Mouse (Mus musculus) liver, adult 2 months (tissue): ENCODE data around the gene Nrxn2. TPM values are rescaled to one million over a fixed set of nuclear protein-coding genes. Genes with fewer than 3 reads are reported as not detected.

Experiments
- DNase-seq: peaks from one replicate; pipeline ENCODE4 v3.0.0-alpha.2; 2011; ENCODE audit warnings: low read depth, low spot score; ENCODE audit errors: extremely low read depth
- H3K27ac ChIP-seq: fragments of 200-500 bp; replicated peaks from 2 replicates; pipeline ENCODE4 v1.5.1; 2012; ENCODE audit warnings: low read depth, mild to moderate bottlenecking, control low read depth, inconsistent platforms, low read length; ENCODE audit not compliant: insufficient read depth
- H3K27me3 ChIP-seq: fragments of 200-500 bp; 2 replicates; pipeline ENCODE4 v1.6.1; 2012; ENCODE audit warnings: mild to moderate bottlenecking, moderate library complexity, low read length, inconsistent platforms; ENCODE audit not compliant: control insufficient read depth, insufficient read depth
- H3K36me3 ChIP-seq: fragments of 200-500 bp; 2 replicates; pipeline ENCODE4 v1.6.1; 2012; ENCODE audit warnings: low read length, inconsistent platforms; ENCODE audit not compliant: control insufficient read depth, insufficient read depth
- H3K4me1 ChIP-seq: fragments of 200-500 bp; 2 replicates; pipeline ENCODE4 v1.6.1; 2011; ENCODE audit warnings: low read length; ENCODE audit not compliant: control insufficient read depth, insufficient read depth
- H3K4me3 ChIP-seq: fragments of 200-500 bp; 2 replicates; pipeline ENCODE4 v1.5.1; 2011; ENCODE audit warnings: low read depth, mild to moderate bottlenecking, control low read depth, low read length, moderate library complexity; ENCODE audit not compliant: insufficient read depth
- H3K79me2 ChIP-seq: fragments of 200-500 bp; 2 replicates; pipeline ENCODE4 v1.6.1; 2012; ENCODE audit warnings: inconsistent platforms, mild to moderate bottlenecking, low read length, moderate library complexity; ENCODE audit not compliant: control insufficient read depth, insufficient read depth
- H3K9ac ChIP-seq: fragments of 200-500 bp; 2 replicates; pipeline ENCODE4 v1.6.1; 2012; ENCODE audit warnings: low read depth, mild to moderate bottlenecking, control low read depth, inconsistent platforms, low read length
- CTCF ChIP-seq: fragments of 200-500 bp; IDR thresholded peaks from 2 replicates; pipeline ENCODE4 v1.5.1; 2011; ENCODE audit warnings: low read depth, low read length, control low read depth
- POLR2A ChIP-seq: fragments of 200-500 bp; IDR thresholded peaks from 2 replicates; pipeline ENCODE4 v1.6.1; 2011; ENCODE audit warnings: low read length, control low read depth; ENCODE audit not compliant: insufficient read depth; ENCODE audit errors: extremely low read depth
- WGBS: fragments of 180-500 bp; shearing (Covaris S2); methylation state at CpG from one replicate; pipeline ENCODE4 v1.1.7; 2018; 5-methylcytosine and 5-hydroxymethylcytosine counted together
- polyA plus RNA-seq: library from polyadenylated mRNA; depleted of rRNA; stranded (reverse); fragments of >200 nt; gene quantifications from 2 replicates; pipeline ENCODE4 v1.2.3, GENCODE M21; 2012
- total RNA-seq: library from RNA; depleted of rRNA; stranded (reverse); fragments of >200 nt; gene quantifications from 2 replicates; pipeline ENCODE4 v1.2.3, GENCODE M21; 2014

Nrxn2 gene
- total and polyA plus RNA-seq, 2 experiments, result 0.28 to 1.2 TPM

DNA sequence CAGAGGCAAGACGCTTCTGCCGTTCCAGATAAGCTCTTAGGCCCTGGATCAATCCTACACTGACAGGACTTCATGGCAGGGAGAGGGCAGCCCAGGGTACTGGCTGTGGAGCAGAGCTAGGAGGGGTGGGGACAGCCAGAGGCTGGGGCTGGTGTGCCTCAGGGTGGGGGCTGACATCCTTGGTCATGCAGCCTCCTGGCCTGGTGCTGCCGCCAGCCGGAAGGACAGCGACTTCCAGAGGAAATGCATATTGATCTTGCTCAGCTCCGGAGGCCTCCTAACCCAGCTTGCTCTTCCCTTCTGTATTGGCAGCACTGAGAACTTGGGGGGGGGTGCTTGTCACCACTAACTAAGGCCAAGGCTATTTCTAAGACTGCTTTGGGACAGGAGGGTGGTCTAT, 3.1 kb upstream of the Nrxn2 start:
- Histone ChIP-seq H3K27me3 (peaks cover 6% of the 10 kb centered on the region), H3K36me3 (no peaks in the 10 kb centered on the region), H3K9ac (no peak overlapping the region; the same call in 1 of the 2 replicates), H3K4me3 (no peak overlapping the region), H3K79me2 (no peaks in the 10 kb centered on the region), H3K4me1 (peaks cover 3% of the 10 kb centered on the region; the same call in 1 of the 2 replicates), H3K27ac (no peak overlapping the region; the same call in 1 of the 2 replicates)
- DNase-seq, result no peak
- 42% methylated on average over 6 of the region's 6 CpGs for WGBS
- TF ChIP-seq CTCF, result 0 out of 2 replicates have a peak, but pooled peaks have one; percentile 14
- no peak for TF ChIP-seq POLR2A

DNA sequence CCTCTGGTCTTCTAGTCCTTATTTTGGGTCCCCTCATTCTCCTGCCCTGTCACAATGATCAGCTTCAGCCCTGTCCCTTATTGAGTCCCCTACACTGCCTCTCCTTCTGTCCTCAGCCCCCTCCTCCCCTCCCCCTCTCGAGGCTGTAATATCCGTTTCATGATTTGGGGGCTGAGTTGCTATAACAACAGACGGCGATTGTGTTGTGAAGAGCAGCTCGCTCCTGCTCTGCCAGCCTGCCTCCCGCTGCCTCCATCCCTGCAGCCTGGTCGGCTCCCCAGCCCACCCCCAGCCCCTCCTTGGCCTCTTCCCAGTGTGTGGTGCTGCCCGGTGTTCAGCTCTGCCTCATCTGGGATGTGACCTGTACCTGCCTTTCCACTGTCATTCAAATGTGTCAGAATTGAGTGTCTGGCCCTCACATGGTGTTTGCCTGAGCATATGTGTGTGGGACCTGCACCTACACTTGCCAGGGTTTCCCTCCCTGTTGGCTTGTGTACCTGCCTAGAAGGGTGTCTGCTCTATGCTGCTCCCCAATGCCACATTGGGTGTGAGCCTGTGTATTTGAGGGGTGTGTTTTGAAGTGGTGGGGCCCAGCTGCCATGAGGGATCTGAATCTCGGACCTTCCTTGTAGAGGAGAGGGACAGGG, 2.3 kb upstream of the Nrxn2 start:
- no peaks in the 10 kb centered on the region for H3K79me2 ChIP-seq
- peaks cover 3% of the 10 kb centered on the region; the same call in 1 of the 2 replicates for H3K4me1 ChIP-seq
- 51% methylated on average over 9 of the region's 9 CpGs for WGBS
- H3K4me3 ChIP-seq, result no peak overlapping the region
- TF ChIP-seq POLR2A, result no peak
- TF ChIP-seq CTCF, result no peak
- H3K27ac ChIP-seq, result no peak overlapping the region
- no peak overlapping the region for H3K9ac ChIP-seq
- no peaks in the 10 kb centered on the region for H3K36me3 ChIP-seq
- DNase-seq, result no peak
- H3K27me3 ChIP-seq, result peaks cover 6% of the 10 kb centered on the region

DNA sequence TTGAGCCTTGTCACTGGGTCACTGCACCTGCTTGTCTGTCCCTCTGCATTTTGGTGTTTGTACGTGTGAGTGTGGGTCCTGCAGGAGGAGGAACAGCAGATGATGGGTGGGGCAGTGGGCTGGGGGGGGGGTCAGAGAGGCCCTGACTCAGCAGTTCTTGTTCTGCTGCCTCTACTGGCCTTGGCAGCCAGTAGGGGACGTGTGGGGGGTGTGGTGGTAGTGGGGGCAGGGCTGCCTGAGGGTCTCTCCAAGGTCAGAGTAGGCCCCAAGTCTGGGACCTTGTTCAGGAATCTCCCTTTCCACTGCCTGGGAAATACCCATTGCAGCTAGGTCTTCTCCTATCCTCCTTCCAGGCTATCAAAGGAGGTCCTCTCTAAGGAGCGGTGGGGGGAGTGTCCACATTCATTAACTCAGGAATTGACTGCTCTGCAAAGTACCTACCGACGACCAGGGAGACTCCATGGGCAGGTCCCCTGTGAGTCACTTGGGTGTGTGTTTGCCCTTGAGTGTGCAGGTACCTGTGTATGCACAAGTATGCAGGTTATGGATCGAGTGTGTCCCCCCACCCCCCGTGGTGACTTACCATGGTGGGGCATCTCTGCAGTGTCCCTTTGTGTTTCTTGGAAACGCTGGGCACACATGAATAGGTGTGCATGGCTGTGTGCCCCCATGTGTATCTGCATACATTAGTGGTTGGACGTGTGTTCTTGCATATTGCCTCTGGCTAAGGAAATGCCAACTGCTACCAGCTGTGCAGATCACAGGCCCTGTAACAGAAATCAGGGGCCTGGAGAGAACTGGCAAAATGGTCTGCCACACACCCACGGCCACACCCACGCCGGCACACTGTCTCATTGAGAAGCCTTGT, 1.4 kb upstream of the Nrxn2 start:
- no peak for DNase-seq
- no peak overlapping the region for H3K4me3 ChIP-seq
- H3K9ac ChIP-seq, result no peak overlapping the region
- no peaks in the 10 kb centered on the region for H3K79me2 ChIP-seq
- peaks cover 6% of the 10 kb centered on the region for H3K27me3 ChIP-seq
- no peak overlapping the region for H3K27ac ChIP-seq
- H3K4me1 ChIP-seq, result peaks cover 3% of the 10 kb centered on the region; the same call in 1 of the 2 replicates
- TF ChIP-seq CTCF (no peak), POLR2A (no peak)
- H3K36me3 ChIP-seq, result no peaks in the 10 kb centered on the region
- WGBS, result 74% methylated on average over 12 of the region's 12 CpGs

DNA sequence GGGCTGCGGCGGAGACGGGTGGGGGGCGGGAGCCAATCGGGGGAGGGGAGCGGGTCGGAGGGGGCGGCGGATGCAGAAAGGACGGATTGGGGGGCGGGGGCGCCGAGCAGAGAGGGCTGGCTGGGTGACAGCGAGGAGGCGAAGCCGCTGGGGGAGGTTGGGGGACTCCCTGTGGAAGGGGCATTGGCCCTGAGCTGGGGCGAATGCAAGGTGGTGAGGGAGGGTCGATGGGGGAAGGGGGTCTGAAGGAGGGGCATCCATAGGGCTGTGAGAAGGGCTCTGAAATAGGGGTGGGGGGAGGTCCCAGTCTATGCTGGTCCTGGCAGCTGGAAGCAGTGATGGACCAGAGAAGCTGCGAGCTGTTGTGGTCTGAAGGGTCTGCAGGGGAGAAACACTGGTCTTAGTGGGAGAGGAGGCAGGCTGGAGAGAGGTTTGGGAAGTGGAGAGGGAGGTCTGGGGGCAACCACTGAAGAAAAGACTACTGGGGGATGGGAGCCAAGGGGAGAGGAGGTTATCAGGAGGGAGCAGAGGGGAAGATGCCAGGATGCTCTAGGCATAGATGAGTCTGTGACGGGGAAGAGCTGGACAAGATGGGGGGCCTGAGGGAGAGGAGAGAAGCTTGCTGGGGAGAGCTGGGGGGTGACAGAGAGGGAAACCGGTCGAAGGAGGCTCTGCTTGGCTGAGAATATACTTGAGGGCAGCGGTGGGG, 607 bp downstream of the Nrxn2 start:
- Histone ChIP-seq H3K27me3 (peaks cover 6% of the 10 kb centered on the region), H3K9ac (no peak overlapping the region), H3K4me1 (peaks cover 3% of the 10 kb centered on the region; the same call in 1 of the 2 replicates), H3K27ac (no peak overlapping the region), H3K36me3 (no peaks in the 10 kb centered on the region), H3K79me2 (no peaks in the 10 kb centered on the region), H3K4me3 (no peak overlapping the region)
- 23% methylated on average over 15 of the region's 23 CpGs for WGBS
- no peak for DNase-seq
- no peak for TF ChIP-seq POLR2A
- no peak for TF ChIP-seq CTCF

DNA sequence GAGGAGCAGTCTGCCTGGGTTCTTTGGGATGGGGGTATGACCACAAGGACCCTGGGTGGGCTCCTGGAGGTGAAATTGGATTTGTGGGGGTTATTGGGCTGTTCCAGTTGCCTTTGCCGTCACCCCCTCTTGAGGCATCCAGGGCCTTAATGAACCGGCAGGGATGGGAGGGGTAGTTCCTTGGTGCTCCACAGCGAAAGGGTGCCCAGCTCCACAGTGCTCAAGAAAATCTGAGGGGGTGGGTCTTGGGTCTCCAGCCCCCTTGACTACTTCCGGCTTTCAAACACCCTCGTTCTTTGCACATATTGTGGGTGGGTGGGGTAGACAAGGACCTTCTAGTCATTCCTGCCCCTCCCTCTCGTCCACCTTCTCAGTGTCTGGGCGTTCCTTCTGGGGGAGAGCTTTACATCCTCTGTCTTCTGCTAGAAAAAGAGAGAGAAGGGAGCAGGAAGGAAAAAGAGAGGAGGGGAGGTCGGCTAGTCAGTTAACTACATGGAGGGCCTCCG, 1.3 kb downstream of the Nrxn2 start:
- H3K79me2 ChIP-seq, result no peaks in the 10 kb centered on the region
- 59% methylated on average over 9 of the region's 9 CpGs for WGBS
- no peak overlapping the region for H3K4me3 ChIP-seq
- peaks cover 6% of the 10 kb centered on the region for H3K27me3 ChIP-seq
- no peak for DNase-seq
- H3K9ac ChIP-seq, result no peak overlapping the region
- H3K4me1 ChIP-seq, result peaks cover 3% of the 10 kb centered on the region; the same call in 1 of the 2 replicates
- no peak for TF ChIP-seq POLR2A
- no peak for TF ChIP-seq CTCF
- no peaks in the 10 kb centered on the region for H3K36me3 ChIP-seq
- H3K27ac ChIP-seq, result no peak overlapping the region
